Mouse (Mus musculus) neural tube, embryonic 10.5 days (tissue): ENCODE data around the gene Wwc1.

Source experiments
- DNase-seq: peaks from one replicate; pipeline ENCODE4 v3.0.0-alpha.2; 2017; ENCODE audit warnings: low spot score; ENCODE audit errors: extremely low spot score

Wwc1 gene

GRCm38 (mm10) chr11:35933402-35934085 lies 46.8 kb downstream of the Wwc1 start:
- peak; percentile 28 for DNase-seq

- DNase-seq: no peak
Observed at GRCm38 (mm10) chr11:35932121-35932885, 48.0 kb downstream of the Wwc1 start.

DNA sequence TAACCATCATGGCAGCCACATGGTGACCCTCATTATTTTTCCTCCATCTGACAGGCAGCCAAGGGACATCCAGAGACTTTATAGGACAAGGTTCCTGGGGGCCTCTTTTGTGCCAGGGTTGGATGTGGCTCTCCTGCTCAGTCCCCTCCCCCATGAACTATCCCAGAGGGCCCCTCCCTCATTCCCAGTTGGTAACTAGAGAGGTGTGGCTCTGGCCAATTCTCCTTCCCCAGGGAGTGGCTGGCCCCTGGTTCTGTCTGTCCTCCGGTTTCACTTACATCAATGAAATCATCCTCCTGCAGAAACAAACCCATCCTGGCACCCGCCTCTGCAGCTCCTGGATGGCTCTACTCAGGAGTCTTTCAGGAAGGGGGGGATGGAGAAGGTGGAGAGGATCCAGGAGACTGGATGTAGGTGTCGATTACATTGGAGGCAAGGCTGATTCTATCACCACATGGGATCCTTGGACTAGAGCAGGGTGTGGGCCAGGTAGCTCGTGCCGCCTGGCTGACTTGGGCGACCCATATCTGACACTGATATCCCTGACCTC lies 49.7 kb downstream of the Wwc1 start:
- DNase-seq: no peak

- DNase-seq: no peak
Observed at GRCm38 (mm10) chr11:35928453-35928852, 51.9 kb downstream of the Wwc1 start.

DNA sequence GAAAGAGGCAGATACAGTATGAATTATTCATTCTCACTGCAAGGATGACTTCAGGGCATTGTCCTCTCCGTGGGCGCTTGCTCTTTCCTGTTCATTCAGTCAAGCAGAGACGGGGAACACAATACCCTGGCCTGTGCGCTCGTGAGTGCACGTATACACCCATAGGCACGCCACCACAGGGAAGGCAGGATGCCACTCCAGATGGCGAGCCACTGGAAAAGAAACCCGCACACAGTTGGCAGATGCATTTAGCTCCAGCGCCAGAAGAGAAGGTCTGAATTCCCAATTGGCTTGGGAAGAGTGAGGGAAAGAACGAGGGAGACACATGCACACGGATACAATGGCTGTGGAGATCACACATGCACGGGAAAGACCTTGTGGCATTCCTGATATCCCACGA lies 53.0 kb downstream of the Wwc1 start:
- DNase-seq: no peak

DNA sequence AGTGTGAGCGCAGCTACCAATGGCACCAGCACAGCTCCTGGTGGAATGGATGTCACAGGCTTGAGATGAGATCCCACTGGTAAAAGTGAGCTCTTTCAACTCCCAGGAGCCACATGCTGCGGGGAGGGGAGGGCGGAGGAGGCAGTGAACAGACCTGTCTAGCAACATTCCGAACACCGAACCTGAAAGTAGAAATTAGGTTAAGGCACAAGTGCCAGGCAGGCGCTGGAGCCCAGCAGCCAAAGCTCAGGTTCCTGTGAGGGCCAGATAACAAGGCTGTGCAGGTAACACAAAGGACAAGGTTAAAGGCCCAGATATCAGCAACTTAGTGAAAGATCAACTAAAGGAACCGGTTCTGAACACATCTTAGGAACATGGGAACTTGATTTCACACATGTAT lies 54.7 kb downstream of the Wwc1 start:
- DNase-seq: no peak

GRCm38 (mm10) chr11:35922205-35922873 lies 58.0 kb downstream of the Wwc1 start:
- no peak for DNase-seq

DNA sequence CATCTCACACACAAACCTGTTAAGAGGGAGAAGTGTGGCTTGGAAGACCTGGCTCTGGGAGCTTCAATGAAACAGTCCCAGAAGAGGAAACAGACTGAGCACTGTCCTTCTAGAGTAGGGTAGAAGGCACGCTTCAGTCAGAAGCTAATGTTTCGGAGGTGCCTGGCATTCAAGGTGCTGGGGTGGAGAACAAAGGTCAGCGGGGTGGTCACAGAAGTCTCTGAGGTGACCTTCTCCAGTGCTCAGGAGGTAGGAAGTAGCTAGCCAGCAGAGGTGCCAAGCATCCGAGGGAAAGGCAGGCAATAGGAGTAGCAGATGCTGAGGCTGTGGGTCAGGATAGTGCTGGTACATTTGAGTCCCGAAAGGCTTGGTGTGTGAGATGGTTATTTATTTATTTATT lies 59.6 kb downstream of the Wwc1 start:
- no peak for DNase-seq

DNA sequence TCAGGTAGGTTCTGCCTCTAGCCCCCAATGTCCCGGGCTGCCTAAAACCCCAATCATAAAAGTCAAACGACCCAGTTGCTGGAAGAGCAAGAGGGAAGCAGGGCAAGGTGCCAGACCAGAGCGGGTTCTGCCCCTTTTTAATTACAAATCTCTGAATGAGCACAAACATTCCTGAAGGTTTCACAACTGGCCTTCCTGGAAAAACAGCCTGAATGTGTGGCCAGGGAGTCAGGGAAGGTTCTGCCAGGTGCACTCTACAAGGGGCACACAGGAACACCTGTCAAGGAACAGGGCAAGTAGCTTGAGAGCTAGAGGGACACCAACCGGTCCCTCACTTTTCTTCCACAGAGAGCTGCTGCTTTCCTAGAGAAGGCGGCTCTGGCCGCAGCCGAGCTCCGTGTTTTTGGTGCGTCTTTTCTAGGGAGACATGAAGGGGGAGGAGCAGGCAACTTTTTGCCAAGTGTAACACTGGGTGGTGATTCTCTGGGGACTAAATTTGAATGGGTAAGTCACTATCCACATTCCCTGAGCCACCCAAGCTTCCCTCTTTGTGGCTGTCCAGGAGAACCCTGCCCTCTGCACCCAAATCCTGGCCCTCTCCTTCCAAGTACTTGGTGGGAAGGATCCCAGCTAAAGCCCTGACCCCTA lies 60.3 kb downstream of the Wwc1 start:
- DNase-seq: no peak

DNA sequence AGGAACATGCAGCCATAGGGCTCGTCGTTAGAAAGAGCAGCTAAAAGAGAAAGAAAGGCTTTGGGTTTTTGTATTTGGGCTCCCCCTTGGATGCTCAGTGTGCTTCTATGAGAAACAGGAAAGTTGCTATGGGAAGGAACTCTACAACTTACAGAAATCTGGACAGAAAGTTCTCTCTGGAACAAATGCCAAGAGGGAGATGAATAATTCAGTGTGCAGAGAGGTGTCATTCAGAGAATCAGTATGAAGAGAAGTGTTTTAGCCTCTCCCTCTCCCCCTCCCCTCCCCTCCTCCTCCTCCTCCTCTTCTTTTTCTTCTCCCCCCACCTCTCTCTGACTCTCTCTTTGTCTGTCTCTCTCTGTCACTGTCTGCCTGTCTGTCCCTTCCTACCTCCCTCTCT lies 60.9 kb downstream of the Wwc1 start:
- no peak for DNase-seq

GRCm38 (mm10) chr11:35916466-35917185 lies 63.7 kb downstream of the Wwc1 start:
- no peak for DNase-seq

- DNase-seq: no peak
Observed at GRCm38 (mm10) chr11:35915546-35915945, 64.8 kb downstream of the Wwc1 start.

- no peak for DNase-seq
Observed at GRCm38 (mm10) chr11:35913418-35914044, 66.8 kb downstream of the Wwc1 start.

DNA sequence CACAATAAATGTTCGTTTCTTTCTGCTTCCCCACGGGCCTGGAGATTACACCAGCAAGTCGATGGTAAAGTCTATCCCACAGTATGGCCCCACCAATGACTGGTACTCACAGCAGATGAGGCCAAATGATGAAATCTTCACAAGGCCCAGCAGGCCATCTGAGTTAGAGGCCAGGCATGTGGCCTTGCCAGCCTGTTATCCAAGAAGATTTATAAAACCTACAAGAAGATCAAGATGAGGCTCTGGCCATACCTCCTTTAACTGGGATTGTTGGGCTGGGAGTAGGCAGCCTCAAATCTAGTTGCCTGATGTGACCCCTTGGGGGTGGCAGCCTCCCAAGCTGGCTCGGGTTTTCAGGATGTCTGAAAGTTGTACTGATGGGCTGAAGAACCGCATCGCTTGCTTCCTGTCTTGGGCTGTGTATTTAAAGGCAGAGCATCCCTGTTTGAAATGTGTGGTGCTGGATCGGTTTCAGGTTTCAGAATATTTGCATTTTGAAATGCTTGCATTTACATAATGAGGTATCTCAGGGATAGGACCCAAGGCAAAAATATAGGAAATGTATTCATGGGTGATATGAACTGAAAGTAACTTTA lies 75.3 kb downstream of the Wwc1 start:
- DNase-seq: no peak

DNA sequence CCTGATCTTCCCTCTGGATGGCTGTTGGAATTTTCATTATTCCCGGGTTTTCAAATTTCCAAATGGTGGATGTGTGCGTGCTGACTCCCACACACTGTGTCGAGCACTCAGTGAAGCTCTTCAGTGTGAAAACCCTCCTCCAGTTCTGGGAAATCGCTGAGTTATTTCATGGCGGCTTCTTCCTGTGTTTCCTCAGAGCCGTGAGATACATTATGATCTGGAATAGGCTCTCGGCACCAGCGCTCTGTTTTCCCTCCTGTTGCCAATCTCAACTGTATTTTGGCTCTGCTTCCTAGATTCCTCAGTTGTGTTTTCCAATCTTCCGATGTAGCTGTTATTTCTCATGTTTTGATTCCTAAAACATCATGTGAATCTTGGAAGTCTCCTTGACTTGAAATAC lies 77.2 kb downstream of the Wwc1 start:
- DNase-seq: no peak

GRCm38 (mm10) chr11:35899946-35900345 lies 80.4 kb downstream of the Wwc1 start:
- DNase-seq: no peak

- DNase-seq: no peak
Observed at GRCm38 (mm10) chr11:35893454-35893853, 86.9 kb downstream of the Wwc1 start.

DNA sequence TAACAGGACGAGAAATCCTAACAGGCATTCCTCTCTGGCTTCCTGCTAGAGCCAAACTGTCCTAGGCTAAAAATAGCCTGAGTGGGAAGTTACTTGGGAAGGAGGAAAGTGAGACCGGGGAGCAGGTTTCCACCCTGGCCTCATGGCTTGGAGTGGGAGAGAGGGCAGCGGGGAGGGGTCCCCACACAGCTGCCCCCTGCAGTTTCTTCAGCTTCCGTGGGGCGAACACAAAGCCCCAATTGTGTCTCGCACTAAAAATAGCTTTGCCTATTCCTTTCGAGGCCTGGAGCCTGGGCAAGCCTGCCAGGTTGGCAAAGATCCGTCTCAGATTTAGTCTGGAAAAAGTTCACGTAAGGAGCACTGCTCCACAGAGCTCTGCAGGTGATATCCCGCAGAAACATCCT lies 87.3 kb downstream of the Wwc1 start:
- DNase-seq: no peak

DNA sequence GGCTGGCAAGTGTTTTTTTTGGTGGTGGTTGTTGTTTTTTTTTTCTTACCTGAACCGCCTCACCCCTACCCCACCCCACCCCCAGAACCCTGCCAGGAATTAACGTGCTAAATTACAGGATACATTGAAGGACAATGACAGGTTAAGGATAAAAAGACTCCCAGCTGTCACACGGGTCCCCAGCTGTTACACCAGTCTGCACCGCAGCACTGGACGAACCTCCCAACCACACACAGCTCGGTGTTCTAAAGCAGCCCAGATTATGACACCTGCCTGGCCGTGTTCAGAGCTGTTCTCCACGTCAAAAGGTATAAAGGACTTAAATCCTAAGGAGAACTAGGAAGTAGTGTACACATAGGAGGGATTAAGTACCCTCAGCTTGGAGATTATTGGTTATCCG lies 88.0 kb downstream of the Wwc1 start:
- DNase-seq: no peak

DNA sequence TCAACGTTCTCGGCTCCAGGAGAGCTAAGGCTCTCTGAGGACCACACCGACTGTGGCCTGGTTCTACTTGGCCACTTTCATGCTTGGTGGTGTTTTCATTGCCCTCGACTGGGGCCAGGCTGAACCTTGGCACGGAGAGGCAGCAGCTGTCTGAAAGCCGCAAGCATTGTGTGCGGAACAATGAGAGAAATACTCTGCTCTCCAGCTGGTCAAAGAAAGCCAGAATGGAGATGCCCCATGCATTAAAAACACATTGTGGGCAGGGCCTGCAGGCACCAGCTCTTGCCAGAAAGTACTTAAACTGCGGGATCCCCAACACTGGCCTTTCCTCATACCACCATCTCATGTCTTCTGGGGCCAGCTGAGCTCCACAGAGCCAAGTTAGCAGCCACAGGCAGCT lies 91.5 kb downstream of the Wwc1 start:
- DNase-seq: no peak
